Mouse (Mus musculus) heart, embryonic 14.5 days (tissue): Measurements from ENCODE around the gene Ska2. TPM values are rescaled to one million over a fixed set of nuclear protein-coding genes. Genes with fewer than 3 reads are reported as not detected.

Source experiments
- ATAC-seq: fragments of 200-750 bp; cut with Nextera tagmentation; 2 replicates; pipeline ENCODE4 v1.8.0; 2017; ENCODE audit warnings: low read depth, moderate TSS enrichment; ENCODE audit not compliant: insufficient number of reproducible peaks, insufficient read depth, low FRiP score
- H3K27ac ChIP-seq, 2 experiments: fragments of 200-500 bp in 1 of 2; fragments of 300-500 bp in 1 of 2; sonication (generic) in 1 of 2; replicated peaks in 1 of 2; 2 replicates each; pipeline ENCODE4 v1.5.1; 2012 to 2014; ENCODE audit warnings: low read depth in 2 of 2, low read length in 2 of 2, control low read depth in 1 of 2, mild to moderate bottlenecking in 1 of 2, mixed read lengths in 1 of 2; ENCODE audit not compliant: control insufficient read depth in 1 of 2, insufficient read depth in 1 of 2
- H3K27me3 ChIP-seq: fragments of 300-500 bp; sonication (generic); 2 replicates; pipeline ENCODE4 v1.6.1; 2014; ENCODE audit warnings: mild to moderate bottlenecking, low read length, control low read depth; ENCODE audit not compliant: control insufficient read depth, insufficient read depth
- H3K36me3 ChIP-seq: fragments of 300-500 bp; sonication (generic); 2 replicates; pipeline ENCODE4 v1.6.1; 2014; ENCODE audit warnings: mild to moderate bottlenecking, control low read depth, low read length, mixed read lengths; ENCODE audit not compliant: control insufficient read depth, insufficient read depth
- H3K4me1 ChIP-seq, 2 experiments: fragments of 200-500 bp in 1 of 2; fragments of 300-500 bp in 1 of 2; sonication (generic) in 1 of 2; 2 replicates each; pipeline ENCODE4 v1.6.1; 2012 to 2014; ENCODE audit warnings: low read length in 2 of 2, control low read depth in 1 of 2, mixed read lengths in 1 of 2; ENCODE audit not compliant: control insufficient read depth in 2 of 2, insufficient read depth in 2 of 2
- H3K4me2 ChIP-seq: fragments of 300-500 bp; sonication (generic); 2 replicates; pipeline ENCODE4 v1.6.1; 2014; ENCODE audit warnings: mild to moderate bottlenecking, low read length
- H3K4me3 ChIP-seq, 2 experiments: fragments of 200-500 bp in 1 of 2; fragments of 300-500 bp in 1 of 2; sonication (generic) in 1 of 2; 2 replicates each; pipeline ENCODE4 v1.5.1; 2012 to 2014; ENCODE audit warnings: low read length in 2 of 2, mild to moderate bottlenecking in 2 of 2, control low read depth in 1 of 2, low read depth in 1 of 2, moderate library complexity in 1 of 2; ENCODE audit not compliant: control insufficient read depth in 1 of 2, insufficient read depth in 1 of 2
- H3K9ac ChIP-seq: fragments of 300-500 bp; sonication (generic); 2 replicates; pipeline ENCODE4 v1.6.1; 2014; ENCODE audit warnings: mild to moderate bottlenecking, low read length
- H3K9me3 ChIP-seq: fragments of 300-500 bp; sonication (generic); 2 replicates; pipeline ENCODE4 v1.6.1; 2016; ENCODE audit warnings: low read length, control low read depth; ENCODE audit not compliant: control insufficient read depth
- WGBS: fragments of 180-500 bp; shearing (Covaris S2); extraction: QIAGEN DNeasy Blood & Tissue Kit; methylation state at CpG from one replicate; pipeline ENCODE4 v1.1.7; 2014; 5-methylcytosine and 5-hydroxymethylcytosine counted together
- polyA plus RNA-seq: library from polyadenylated mRNA; unstranded; fragments of >200 nt; fragmentation: Nextera tagmentation; extraction: Ambion mirVana; gene quantifications from 2 replicates; pipeline ENCODE4 v1.2.1, GENCODE M21; 2014

Ska2 gene
- polyA plus RNA-seq, 1 experiment from 2014 or later, result 65.3 TPM

DNA sequence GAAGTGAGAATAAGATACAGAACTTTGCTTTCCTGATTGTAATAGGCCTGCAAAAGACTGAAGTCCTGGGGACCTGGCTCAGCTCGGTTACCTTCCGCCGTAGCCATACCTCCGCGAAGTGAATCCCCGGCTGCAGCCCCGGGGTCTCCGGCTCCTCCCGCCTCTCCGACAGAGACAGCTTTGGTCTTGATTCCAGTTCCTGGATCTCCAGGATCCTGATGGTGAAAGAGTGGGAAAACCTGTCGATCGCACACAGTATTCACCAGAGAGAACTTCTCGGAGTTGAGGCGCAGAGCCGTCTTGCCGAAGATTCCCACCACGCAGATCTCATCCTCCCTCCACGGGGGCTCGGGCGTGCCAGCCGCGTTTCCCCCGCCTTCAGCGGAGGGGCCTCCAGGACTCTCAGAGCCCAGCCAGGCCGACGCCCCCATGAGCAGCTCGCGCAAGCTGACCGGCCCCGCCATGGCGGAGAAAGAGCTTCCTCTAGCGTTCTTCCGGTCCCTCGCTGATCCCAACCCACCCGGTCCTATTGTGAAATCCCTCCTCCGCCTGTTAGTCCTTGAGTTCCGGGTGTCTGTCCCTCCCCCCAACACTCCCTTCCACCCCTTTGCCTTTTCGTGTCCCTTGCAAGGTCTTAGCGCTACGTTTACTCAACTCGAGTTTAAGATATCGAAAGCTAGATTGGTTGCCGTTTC is 22.6 kb upstream of the Ska2 start, which contains the start of gene Smg8:
Smg8 (minus strand) TSS at position 485 of the 695 bp plus-strand sequence.
- Histone ChIP-seq H3K36me3 (peaks cover 59% of the 10 kb centered on the region), H3K4me1 (peaks cover 10 to 19% of the 10 kb centered on the region in 2 experiments), H3K4me2 (peak within 1 kb of the TSS; percentile 95), H3K4me3 (peak within 1 kb of the TSS; percentile 66 to 86), H3K27ac (peak within 1 kb of the TSS; percentile 61 to 67; a peak in 3 of 4 replicates), H3K27me3 (no peaks in the 10 kb centered on the region), H3K9ac (peak within 1 kb of the TSS; percentile 92), H3K9me3 (no peaks in the 10 kb centered on the region)
- peak; percentile 61; the same call in 1 of the 2 replicates for ATAC-seq
- WGBS, result under 1% methylated on average over 43 of the region's 43 CpGs

DNA sequence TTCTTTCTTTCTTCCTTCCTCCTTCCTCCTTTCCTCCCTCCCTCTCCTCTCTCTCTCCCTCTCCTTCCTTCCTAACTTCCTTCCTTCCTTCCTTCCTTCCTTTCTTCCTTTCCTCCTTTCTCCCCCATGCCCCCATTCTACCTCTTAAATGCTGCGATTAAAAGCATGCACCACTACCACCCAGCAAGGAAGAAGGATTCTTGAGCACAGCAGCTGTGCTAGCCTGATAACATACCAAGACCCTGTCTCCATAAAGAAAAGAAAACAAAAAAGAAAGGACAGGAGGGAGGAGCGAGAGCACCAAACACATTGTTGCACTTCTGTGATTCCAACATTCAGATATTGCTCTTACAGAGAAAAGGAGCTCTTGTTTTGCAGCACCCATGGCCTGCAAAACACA is 21.9 kb upstream of the Ska2 start:
- WGBS, result 39% methylated on average over 2 of the region's 2 CpGs
- Histone ChIP-seq H3K9me3 (no peaks in the 10 kb centered on the region), H3K9ac (peak overlapping the region; percentile 92; the same call in 1 of the 2 replicates), H3K36me3 (peaks cover 59% of the 10 kb centered on the region), H3K4me3 (peak overlapping the region; percentile 66 to 86; a peak in 3 of 4 replicates), H3K4me2 (peak overlapping the region; percentile 95), H3K27ac (peak overlapping the region; percentile 61 to 67; a peak in 2 of 4 replicates), H3K27me3 (no peaks in the 10 kb centered on the region), H3K4me1 (peaks cover 10 to 19% of the 10 kb centered on the region in 2 experiments)
- ATAC-seq, result no peak

DNA sequence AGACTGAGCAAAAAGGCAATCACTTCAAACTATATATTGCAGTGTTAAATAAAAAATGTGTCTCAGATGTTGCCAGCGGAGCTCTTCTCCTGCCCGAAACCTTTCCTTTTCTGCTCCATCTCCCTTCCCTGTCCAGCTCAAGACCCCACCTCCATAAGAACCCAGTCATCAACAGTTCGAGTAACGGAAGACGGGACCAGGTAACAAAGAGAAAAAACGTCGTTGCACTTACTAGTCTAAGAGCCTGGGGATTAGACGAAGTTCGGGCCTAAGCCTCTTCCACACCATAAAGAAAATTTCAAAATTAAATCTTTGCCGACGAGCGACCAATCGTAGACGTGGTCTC is 652 bp upstream of the Ska2 start, which contains the start of gene Prr11:
Prr11 (minus strand) TSS at position 300 of the 346 bp plus-strand sequence.
- Histone ChIP-seq H3K36me3 (peaks cover 43% of the 10 kb centered on the region), H3K9me3 (no peaks in the 10 kb centered on the region), H3K27ac (peak within 1 kb of the TSS; percentile 93 to 97), H3K27me3 (no peaks in the 10 kb centered on the region), H3K4me3 (peak within 1 kb of the TSS; percentile 75 to 87), H3K4me1 (peaks cover 0 to 14% of the 10 kb centered on the region in 2 experiments; a peak in 2 of 4 replicates), H3K4me2 (peak within 1 kb of the TSS; percentile 75), H3K9ac (peak within 1 kb of the TSS; percentile 86)
- WGBS, result under 1% methylated on average over 14 of the region's 14 CpGs
- ATAC-seq, result no peak

DNA sequence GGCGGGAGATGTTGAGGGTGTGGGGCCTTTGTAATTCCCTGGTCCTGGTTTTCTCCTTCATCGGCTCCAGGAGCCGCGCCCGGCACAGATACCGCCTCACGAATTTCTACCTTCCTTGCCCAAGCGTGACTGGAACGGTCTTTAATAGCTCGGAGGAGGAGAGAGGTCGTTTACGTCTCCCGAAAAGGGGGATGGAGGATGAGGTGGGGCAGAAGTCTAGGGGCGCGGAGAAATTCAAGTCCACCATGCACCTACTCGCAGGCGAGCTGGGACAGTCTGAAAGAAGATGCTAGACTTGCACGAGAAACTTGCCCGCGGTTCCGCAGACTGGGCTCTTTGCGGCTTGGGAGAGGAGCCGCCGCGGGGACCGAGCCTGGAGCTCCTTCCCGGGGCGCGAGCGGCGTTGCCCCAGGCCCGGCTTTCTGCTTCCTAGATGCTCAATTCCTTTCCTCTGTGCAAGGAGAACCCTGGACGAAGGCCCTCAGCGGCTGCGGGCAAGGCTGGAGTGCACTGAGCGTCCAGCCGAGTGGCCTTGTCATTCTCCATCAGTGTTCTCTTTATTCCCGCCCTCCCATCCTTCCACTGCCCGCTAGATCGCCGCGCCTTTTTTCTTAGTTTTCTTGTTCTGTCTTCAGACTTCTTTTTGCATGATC is 611 bp downstream of the Ska2 start:
- Histone ChIP-seq H3K4me2 (peak overlapping the region; percentile 75), H3K9ac (peak overlapping the region; percentile 86), H3K9me3 (no peaks in the 10 kb centered on the region), H3K36me3 (peaks cover 43% of the 10 kb centered on the region), H3K27me3 (no peaks in the 10 kb centered on the region), H3K4me1 (peaks cover 0 to 14% of the 10 kb centered on the region in 2 experiments; a peak in 2 of 4 replicates), H3K4me3 (peak overlapping the region; percentile 75 to 87), H3K27ac (peak overlapping the region; percentile 93 to 97)
- no peak for ATAC-seq
- whole genome bisulfite sequencing, result under 1% methylated on average over 42 of the region's 42 CpGs

DNA sequence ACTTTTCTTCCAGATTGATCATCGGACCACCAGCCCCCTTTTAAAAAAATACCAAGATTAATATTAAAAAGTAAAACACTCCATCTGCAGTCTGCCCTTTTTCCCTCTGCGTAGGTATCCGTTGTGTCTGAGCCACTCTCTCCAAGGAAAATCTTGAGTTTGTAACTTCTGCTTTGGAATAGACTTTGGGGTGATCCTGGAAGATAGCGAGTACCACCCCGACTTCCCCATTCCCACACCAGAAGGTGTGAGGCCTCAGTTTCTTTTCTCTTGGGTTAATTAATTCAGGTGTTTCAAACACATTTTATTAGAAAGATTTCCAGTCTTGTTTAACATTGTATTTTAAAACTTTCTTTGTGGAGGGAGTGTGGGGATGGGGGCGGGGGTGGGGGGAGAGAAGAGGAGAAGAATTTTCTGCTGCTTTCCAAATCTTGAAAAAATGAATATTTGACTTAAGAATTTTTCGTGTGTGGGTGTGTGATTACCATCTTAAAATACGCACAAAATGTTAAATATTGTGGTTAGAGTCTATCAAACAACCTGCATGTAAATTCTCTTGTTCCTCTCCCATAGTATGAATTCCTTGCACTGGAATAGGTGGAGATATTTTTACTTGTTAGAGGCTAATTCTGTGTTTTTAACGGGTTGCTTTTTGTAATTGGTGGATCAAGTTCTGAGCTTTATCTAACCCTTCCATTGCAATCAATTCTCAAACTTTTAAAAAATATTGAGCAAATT is 1.3 kb downstream of the Ska2 start:
- Histone ChIP-seq H3K4me2 (peak overlapping the region; percentile 75), H3K9me3 (no peaks in the 10 kb centered on the region), H3K4me3 (peak overlapping the region; percentile 75 to 87), H3K9ac (peak overlapping the region; percentile 86), H3K36me3 (peaks cover 43% of the 10 kb centered on the region), H3K4me1 (peaks cover 0 to 14% of the 10 kb centered on the region in 2 experiments; a peak in 2 of 4 replicates), H3K27ac (peak overlapping the region; percentile 93 to 97; a peak in 3 of 4 replicates), H3K27me3 (no peaks in the 10 kb centered on the region)
- 4% methylated on average over 9 of the region's 9 CpGs for WGBS
- no peak for ATAC-seq

DNA sequence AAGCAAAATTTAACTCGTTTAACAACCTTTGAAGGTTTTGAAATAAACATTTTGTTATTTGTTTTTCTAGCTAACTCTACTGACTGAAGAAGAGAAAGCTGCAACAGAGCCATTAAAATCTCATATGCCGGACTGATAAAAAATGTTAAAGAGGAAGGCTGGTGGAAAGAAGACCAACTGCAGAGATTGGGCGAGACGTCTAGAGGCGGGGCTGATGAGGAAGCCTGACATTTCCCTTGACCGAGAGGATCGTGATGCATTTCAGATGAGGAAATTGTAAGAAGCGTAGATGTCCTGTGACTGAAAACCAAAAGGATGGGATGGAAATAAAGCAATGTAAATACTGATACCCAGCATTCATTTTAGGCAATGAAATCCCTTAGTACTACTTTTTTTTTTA is 12.8 kb downstream of the Ska2 start:
- Histone ChIP-seq H3K4me2 (no peak overlapping the region), H3K9ac (no peak overlapping the region), H3K9me3 (no peaks in the 10 kb centered on the region), H3K4me3 (no peak overlapping the region), H3K27me3 (no peaks in the 10 kb centered on the region), H3K36me3 (peaks cover 81% of the 10 kb centered on the region), H3K4me1 (peaks cover 2 to 5% of the 10 kb centered on the region in 2 experiments; a peak in 1 of 4 replicates), H3K27ac (no peak overlapping the region)
- 82% methylated on average over 8 of the region's 8 CpGs for WGBS
- ATAC-seq, result no peak

DNA sequence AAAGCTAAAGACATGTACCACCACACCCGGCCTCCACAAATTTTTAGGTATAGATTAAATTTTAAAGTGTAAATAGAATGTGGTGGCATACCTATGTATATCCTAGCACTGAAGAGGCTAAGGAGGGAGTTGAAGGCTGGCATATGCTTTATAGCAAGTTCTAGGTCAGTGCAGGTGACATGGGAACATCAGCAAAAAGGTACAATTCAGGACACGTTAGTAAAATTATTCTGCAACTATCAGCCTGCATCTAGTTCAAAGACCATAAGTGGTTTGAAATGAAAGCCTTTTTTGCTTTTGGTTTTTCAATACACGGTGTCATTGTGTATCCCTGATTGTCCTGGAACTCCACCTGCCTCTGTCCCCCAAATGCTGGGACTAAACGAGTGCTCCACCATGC is 16.5 kb downstream of the Ska2 start:
- Histone ChIP-seq H3K36me3 (peaks cover 53% of the 10 kb centered on the region), H3K4me2 (peak overlapping the region; percentile 79), H3K27ac (no peak overlapping the region), H3K9me3 (no peaks in the 10 kb centered on the region), H3K9ac (no peak overlapping the region), H3K4me3 (no peak overlapping the region), H3K27me3 (no peaks in the 10 kb centered on the region), H3K4me1 (peaks cover 4 to 11% of the 10 kb centered on the region in 2 experiments; a peak in 1 of 4 replicates)
- WGBS, result 53% methylated on average over 4 of the region's 4 CpGs
- no peak for ATAC-seq
